Mouse (Mus musculus): ENCODE measurements around the gene Hyal1.

- TF ChIP-seq CTCF (IDR thresholded peaks at IDR 0.05; ENCODE audit: low read depth) (no peak), EP300 (IDR thresholded peaks at IDR 0.05; ENCODE audit: low read depth) (no peak)
Measured at GRCm38 (mm10) chr9:107549297-107550074, 27.2 kb upstream of the Hyal1 start.

Measured in heart, postnatal 0 days (tissue).